Mouse (Mus musculus) stomach, embryonic 14.5 days (tissue): Measurements from ENCODE around the gene Kera. TPM values are rescaled to one million over a fixed set of nuclear protein-coding genes. Genes with fewer than 3 reads are reported as not detected.
A peak's percentile ranks its signal among the peaks of the same experiment; 100 is the strongest.

Experiments used
- ATAC-seq: fragments of 200-750 bp; cut with Nextera tagmentation; 2 replicates; pipeline ENCODE4 v1.8.0; 2017; ENCODE audit warnings: low read depth, moderate TSS enrichment; ENCODE audit not compliant: insufficient number of reproducible peaks, insufficient read depth, low FRiP score
- H3K27ac ChIP-seq: fragments of 300-500 bp; sonication (generic); 2 replicates; pipeline ENCODE4 v1.5.1; 2014; ENCODE audit warnings: mild to moderate bottlenecking, low read length, moderate library complexity, mixed read lengths
- H3K27me3 ChIP-seq: fragments of 300-500 bp; sonication (generic); 2 replicates; pipeline ENCODE4 v1.6.1; 2014; ENCODE audit warnings: low read length, control low read depth, mixed read lengths; ENCODE audit not compliant: control insufficient read depth, insufficient read depth
- H3K36me3 ChIP-seq: fragments of 300-500 bp; sonication (generic); 2 replicates; pipeline ENCODE4 v1.6.1; 2014; ENCODE audit warnings: mild to moderate bottlenecking, control low read depth, low read length, moderate library complexity, mixed read lengths; ENCODE audit not compliant: control insufficient read depth, insufficient read depth
- H3K4me1 ChIP-seq: fragments of 300-500 bp; sonication (generic); 2 replicates; pipeline ENCODE4 v1.6.1; 2014; ENCODE audit warnings: low read length, control low read depth, mixed read lengths; ENCODE audit not compliant: control insufficient read depth, insufficient read depth
- H3K4me2 ChIP-seq: fragments of 300-500 bp; sonication (generic); replicated peaks from 2 replicates; pipeline ENCODE4 v1.6.1; 2014; ENCODE audit warnings: low read depth, low read length, control low read depth
- H3K4me3 ChIP-seq: fragments of 300-500 bp; sonication (generic); 2 replicates; pipeline ENCODE4 v1.5.1; 2014; ENCODE audit warnings: low read depth, low read length, control low read depth
- H3K9ac ChIP-seq: fragments of 300-500 bp; sonication (generic); replicated peaks from 2 replicates; pipeline ENCODE4 v1.6.1; 2014; ENCODE audit warnings: low read depth, mild to moderate bottlenecking, control low read depth, low read length, moderate library complexity, mixed read lengths
- H3K9me3 ChIP-seq: fragments of 300-500 bp; sonication (generic); 2 replicates; pipeline ENCODE4 v1.6.1; 2016; ENCODE audit warnings: low read depth, low read length, control low read depth; ENCODE audit not compliant: control insufficient read depth
- WGBS: fragments of 180-500 bp; shearing (Covaris S2); extraction: QIAGEN DNeasy Blood & Tissue Kit; methylation state at CpG from one replicate; pipeline ENCODE4 v1.1.7; 2014; 5-methylcytosine and 5-hydroxymethylcytosine counted together
- polyA plus RNA-seq: library from polyadenylated mRNA; unstranded; fragments of >200 nt; fragmentation: Nextera tagmentation; extraction: Ambion mirVana; gene quantifications from 2 replicates; pipeline ENCODE4 v1.2.1, GENCODE M21; 2014

Gene Kera
- polyA plus RNA-seq, 1 experiment from 2014 or later, result 1.8 TPM

DNA sequence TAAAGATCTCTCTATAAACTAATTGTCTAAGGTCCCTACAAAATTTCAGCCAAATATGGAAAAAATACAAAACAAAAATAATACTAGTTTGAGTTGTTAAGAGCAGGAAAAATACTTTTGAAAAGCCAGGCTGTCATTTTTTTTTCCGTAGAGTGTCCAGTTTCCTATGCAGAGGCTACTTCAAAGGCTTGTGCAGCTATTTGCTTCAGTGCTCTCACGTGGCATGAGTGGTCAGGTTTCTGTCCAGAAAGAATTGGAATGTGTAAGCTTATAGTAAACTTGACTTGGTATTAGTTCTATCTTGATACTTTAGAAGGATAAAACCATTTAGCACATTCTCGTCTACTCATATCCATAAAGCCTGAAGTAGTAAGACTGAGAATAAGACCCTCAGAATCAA is 15.0 kb upstream of the Kera start:
- WGBS, result 38% methylated on average over 3 of the region's 3 CpGs
- Histone ChIP-seq H3K36me3 (no peaks in the 10 kb centered on the region), H3K9ac (no peak overlapping the region), H3K4me3 (no peak overlapping the region), H3K4me1 (peaks cover 16% of the 10 kb centered on the region; the same call in 1 of the 2 replicates), H3K27me3 (no peaks in the 10 kb centered on the region), H3K4me2 (no peak overlapping the region), H3K27ac (peak overlapping the region; percentile 75), H3K9me3 (no peaks in the 10 kb centered on the region)
- ATAC-seq, result no peak

DNA sequence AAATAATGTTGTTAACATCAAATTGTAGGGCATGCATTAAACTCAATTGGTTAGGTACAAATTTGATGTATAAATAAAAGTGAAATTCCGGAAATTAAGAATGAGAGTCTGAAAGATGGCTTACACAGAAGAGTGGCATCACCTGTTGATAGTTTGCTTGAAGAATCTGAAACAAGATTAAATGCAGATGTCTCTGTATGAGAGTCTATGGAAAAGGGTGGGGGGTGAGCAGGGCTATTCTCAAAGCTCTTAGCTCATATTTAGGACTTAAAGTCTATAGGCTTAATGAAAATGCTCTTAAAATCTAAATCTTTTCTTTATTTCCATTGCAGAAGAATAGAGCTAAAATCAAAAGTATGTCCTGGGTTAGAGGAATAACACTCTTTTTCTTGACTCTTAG is 11.0 kb upstream of the Kera start:
- ATAC-seq, result no peak
- Histone ChIP-seq H3K4me1 (0 out of 2 replicates have a peak, but pooled peaks cover 5% of the 10 kb centered on the region), H3K4me3 (no peak overlapping the region), H3K36me3 (no peaks in the 10 kb centered on the region), H3K27ac (no peak overlapping the region), H3K27me3 (no peaks in the 10 kb centered on the region), H3K9me3 (no peaks in the 10 kb centered on the region), H3K9ac (no peak overlapping the region), H3K4me2 (no peak overlapping the region)
- 66% methylated on average over 1 of the region's 1 CpGs for WGBS

DNA sequence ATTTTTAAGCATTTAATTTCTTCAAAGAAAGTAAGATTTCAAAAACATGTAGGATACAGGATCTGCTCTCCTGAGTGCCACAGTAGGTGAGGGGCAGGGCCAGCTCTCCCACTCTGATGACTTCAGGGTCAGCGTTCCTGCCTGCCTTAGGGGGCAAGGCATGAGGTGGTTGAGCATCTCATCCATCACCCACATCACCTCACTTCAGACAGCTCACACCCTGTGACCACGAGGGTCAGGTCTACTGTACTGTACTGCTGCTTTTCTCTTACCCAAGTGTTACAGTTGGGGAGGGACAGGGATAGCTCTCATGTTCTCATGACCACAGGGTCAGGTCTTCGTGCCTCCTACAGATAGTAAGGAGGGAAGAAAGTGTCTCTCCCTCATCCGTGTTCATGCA is 4.9 kb upstream of the Kera start:
- H3K9me3 ChIP-seq, result no peaks in the 10 kb centered on the region
- no peak overlapping the region for H3K4me3 ChIP-seq
- 48% methylated on average over 4 of the region's 4 CpGs for WGBS
- no peak overlapping the region for H3K4me2 ChIP-seq
- ATAC-seq, result no peak
- no peak overlapping the region for H3K9ac ChIP-seq
- H3K27ac ChIP-seq, result no peak overlapping the region
- no peaks in the 10 kb centered on the region for H3K27me3 ChIP-seq
- H3K36me3 ChIP-seq, result no peaks in the 10 kb centered on the region
- no peaks in the 10 kb centered on the region for H3K4me1 ChIP-seq

DNA sequence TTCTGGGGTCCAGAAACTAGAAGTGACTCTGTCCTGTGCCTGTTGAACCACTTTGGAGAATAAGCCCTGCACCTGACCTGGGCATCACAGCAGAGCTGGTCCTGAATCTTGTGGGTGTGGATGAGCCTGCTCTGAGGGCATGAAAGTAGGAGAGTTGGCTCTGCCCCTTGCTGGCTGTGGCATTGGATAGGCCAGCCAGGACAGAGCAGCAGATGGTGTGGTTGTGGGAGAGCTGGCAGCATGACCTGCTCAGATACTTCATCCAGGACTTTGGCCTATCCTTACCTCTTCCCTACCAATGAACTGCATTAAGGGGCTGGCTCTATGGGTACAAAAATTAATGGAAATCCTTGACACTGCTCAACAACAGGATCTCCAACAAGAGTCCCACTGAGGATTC is 3.4 kb upstream of the Kera start:
- Histone ChIP-seq H3K4me3 (no peak overlapping the region), H3K4me1 (no peaks in the 10 kb centered on the region), H3K36me3 (no peaks in the 10 kb centered on the region), H3K27ac (no peak overlapping the region), H3K9ac (no peak overlapping the region), H3K9me3 (no peaks in the 10 kb centered on the region), H3K27me3 (no peaks in the 10 kb centered on the region), H3K4me2 (no peak overlapping the region)
- no peak for ATAC-seq

DNA sequence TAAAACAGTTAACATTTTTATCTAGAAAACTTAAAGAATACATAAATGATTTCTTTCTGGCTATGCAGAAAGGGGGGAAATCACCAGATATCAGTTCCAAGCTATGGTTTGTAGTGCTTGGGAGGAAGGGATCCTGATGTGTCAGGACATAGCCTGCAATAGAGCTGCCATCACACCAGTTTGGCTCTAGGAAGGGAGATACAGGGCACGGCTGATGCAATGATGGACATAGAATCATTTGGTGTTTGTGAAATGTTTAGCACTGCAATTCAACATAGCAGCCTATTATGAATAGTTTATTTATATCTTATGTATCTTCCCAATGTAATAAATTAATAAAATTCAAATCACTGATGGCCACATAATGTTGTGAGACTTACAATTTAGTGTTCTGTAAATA is 15.6 kb downstream of the Kera start:
- Histone ChIP-seq H3K4me1 (no peaks in the 10 kb centered on the region), H3K9me3 (no peaks in the 10 kb centered on the region), H3K4me2 (no peak overlapping the region), H3K4me3 (no peak overlapping the region), H3K27me3 (no peaks in the 10 kb centered on the region), H3K36me3 (no peaks in the 10 kb centered on the region), H3K9ac (no peak overlapping the region), H3K27ac (no peak overlapping the region)
- WGBS, result 72% methylated on average over 1 of the region's 1 CpGs
- no peak for ATAC-seq

DNA sequence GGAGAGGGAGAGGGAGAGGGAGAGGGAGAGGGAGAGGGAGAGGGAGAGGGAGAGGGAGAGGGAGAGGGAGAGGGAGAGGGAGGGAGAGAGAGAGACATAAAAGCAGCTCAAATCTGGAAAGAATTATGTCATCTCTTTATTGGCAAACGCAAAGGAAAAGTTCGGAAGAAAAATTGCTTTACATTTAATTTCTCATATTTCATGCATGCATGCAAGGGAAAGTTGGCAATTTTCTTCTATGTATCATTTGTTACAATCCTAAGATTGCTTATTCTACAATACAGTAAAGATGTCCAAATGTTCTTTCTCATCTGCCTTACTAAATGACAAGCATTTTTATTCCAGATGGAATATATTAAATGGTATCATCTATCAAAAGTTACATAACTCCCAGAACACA is 17.7 kb downstream of the Kera start:
- Histone ChIP-seq H3K9me3 (no peaks in the 10 kb centered on the region), H3K27me3 (no peaks in the 10 kb centered on the region), H3K9ac (no peak overlapping the region), H3K4me2 (no peak overlapping the region), H3K27ac (no peak overlapping the region), H3K36me3 (no peaks in the 10 kb centered on the region), H3K4me1 (no peaks in the 10 kb centered on the region), H3K4me3 (no peak overlapping the region)
- WGBS, result 31% methylated on average over 2 of the region's 2 CpGs
- no peak for ATAC-seq

DNA sequence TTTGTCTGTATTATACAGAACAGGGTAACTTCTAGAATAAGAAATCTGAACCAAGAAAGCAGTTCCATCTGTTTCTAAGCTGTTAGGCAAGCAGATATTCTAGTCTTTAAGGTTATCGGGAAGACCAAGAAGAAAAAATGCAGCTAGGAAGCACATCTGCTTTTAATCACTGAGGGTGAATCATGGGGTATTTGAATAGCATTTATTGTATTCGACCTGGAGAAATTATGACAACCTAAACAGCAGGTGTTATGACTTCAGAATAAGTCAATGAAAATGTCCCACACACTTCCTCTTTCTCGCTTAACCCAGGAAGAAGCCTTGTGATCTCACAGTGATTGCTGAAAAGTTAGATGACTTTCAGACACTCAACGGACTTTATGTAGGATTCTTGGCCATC is 18.4 kb downstream of the Kera start:
- H3K4me2 ChIP-seq, result no peak overlapping the region
- no peak for ATAC-seq
- 45% methylated on average over 4 of the region's 4 CpGs for WGBS
- H3K27me3 ChIP-seq, result no peaks in the 10 kb centered on the region
- H3K27ac ChIP-seq, result peak overlapping the region; percentile 68; the same call in 1 of the 2 replicates
- H3K9me3 ChIP-seq, result no peaks in the 10 kb centered on the region
- no peaks in the 10 kb centered on the region for H3K4me1 ChIP-seq
- no peak overlapping the region for H3K4me3 ChIP-seq
- no peaks in the 10 kb centered on the region for H3K36me3 ChIP-seq
- H3K9ac ChIP-seq, result no peak overlapping the region

DNA sequence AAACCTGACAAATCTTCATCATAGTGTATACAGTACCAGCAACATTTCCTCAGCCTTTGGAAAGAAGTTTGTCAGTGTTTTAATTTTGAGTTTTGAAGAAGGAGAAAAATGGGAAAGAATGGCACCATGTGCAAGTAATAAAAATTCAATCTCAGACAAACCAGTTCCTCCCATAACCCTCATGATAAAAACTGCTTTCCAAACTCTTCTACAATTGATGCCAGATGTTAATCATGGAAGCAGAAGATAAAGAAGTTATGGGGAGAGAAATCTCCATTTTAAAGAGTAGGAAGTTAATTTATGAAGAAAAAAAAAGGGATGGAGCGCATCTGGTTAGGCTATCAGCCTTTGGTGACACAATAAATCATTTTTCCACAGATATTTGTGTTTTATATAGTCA is 19.9 kb downstream of the Kera start:
- Histone ChIP-seq H3K4me3 (no peak overlapping the region), H3K4me2 (no peak overlapping the region), H3K9ac (no peak overlapping the region), H3K9me3 (no peaks in the 10 kb centered on the region), H3K4me1 (no peaks in the 10 kb centered on the region), H3K27ac (no peak overlapping the region), H3K27me3 (no peaks in the 10 kb centered on the region), H3K36me3 (no peaks in the 10 kb centered on the region)
- no peak for ATAC-seq
- 78% methylated on average over 1 of the region's 1 CpGs for WGBS

DNA sequence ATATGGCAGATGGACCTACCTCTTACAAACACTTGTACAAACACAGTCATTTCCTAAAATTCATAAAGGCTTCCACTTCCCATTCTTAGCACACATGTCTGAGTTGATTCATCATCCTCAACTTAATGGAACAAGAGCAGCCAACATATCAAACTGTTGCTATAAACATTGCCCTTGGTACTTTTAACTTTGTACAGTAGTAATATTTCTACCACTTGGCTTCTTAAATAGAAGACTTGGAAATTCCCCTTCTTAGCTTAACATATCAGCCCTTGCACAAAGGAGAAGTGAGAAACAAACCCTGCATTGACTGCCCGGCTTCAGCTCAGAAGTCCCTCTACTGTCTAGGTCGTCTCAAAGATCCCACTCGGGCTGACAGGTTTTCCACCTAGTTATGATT is 24.4 kb downstream of the Kera start:
- Histone ChIP-seq H3K9me3 (no peaks in the 10 kb centered on the region), H3K4me3 (no peak overlapping the region), H3K4me2 (no peak overlapping the region), H3K9ac (no peak overlapping the region), H3K27ac (no peak overlapping the region), H3K36me3 (no peaks in the 10 kb centered on the region), H3K4me1 (no peaks in the 10 kb centered on the region), H3K27me3 (no peaks in the 10 kb centered on the region)
- no peak for ATAC-seq
- 82% methylated on average over 3 of the region's 3 CpGs for WGBS
